Comparison of ENCODE assay signal across 8 mouse cellular contexts in genomic region chr6:117167426-117167730, GRCm38 (mm10). TPM values are rescaled to one million over a fixed set of nuclear protein-coding genes. Genes with fewer than 3 reads are reported as not detected.
A peak's percentile ranks its signal among the peaks of the same experiment; 100 is the strongest.
DNase-seq lines count a peak whose midpoint lies in the region; ATAC-seq and TF ChIP-seq lines count a peak whose summit lies in the region.

No protein-coding gene starts in this region.

- no peak for TF ChIP-seq CTCF in lung, postnatal 0 days (IDR thresholded peaks at IDR 0.05)

- no peaks in the 10 kb centered on the region for H3K36me3 ChIP-seq in lung, postnatal 0 days (ENCODE audit: insufficient read depth, low read length)
- H3K36me3 ChIP-seq in limb, embryonic 12.5 days = 0 out of 2 replicates have a peak, but pooled peaks cover 5% of the 10 kb centered on the region
- no peaks in the 10 kb centered on the region; the same call in 1 of the 2 replicates for H3K36me3 ChIP-seq in stomach, embryonic 15.5 days

- TF ChIP-seq EP300 in lung, postnatal 0 days (IDR thresholded peaks at IDR 0.05) = no peak

- H3K4me3 ChIP-seq in lung, postnatal 0 days (ENCODE audit: low read depth, low read length) = 0 out of 2 replicates have a peak overlapping the region, but pooled peaks have one; percentile 59
- H3K4me3 ChIP-seq in limb, embryonic 12.5 days (replicated peaks) = peak overlapping the region; percentile 74; the same call in 1 of the 2 replicates
- no peak overlapping the region for H3K4me3 ChIP-seq in stomach, embryonic 15.5 days (replicated peaks)

- peak; percentile 10 for DNase-seq in adrenal gland, adult 2 months
- no peak for DNase-seq in adrenal gland, postnatal 25 days
- no peak for DNase-seq in lung, postnatal 0 days (ENCODE audit: low spot score)
- no peak for DNase-seq in lung, postnatal 10 days
- DNase-seq in Muller cell, postnatal 12 days (ENCODE audit: inconsistent ontology term) = no peak
- DNase-seq in right cerebral cortex, postnatal 36 days (ENCODE audit: low spot score in 2 of 2) = no peak

- H3K27me3 ChIP-seq in lung, postnatal 0 days (replicated peaks; ENCODE audit: insufficient read depth, low read length) = peaks cover 16% of the 10 kb centered on the region; the same call in 1 of the 2 replicates
- peaks cover 65% of the 10 kb centered on the region for H3K27me3 ChIP-seq in limb, embryonic 12.5 days
- H3K27me3 ChIP-seq in stomach, embryonic 15.5 days (replicated peaks) = peaks cover 5% of the 10 kb centered on the region; the same call in 1 of the 2 replicates

- no peaks in the 10 kb centered on the region for H3K9me3 ChIP-seq in lung, postnatal 0 days (ENCODE audit: low read length)
- H3K9me3 ChIP-seq in limb, embryonic 12.5 days = no peaks in the 10 kb centered on the region
- no peaks in the 10 kb centered on the region for H3K9me3 ChIP-seq in stomach, embryonic 15.5 days

- 23% methylated on average over 7 of the region's 7 CpGs for WGBS in lung, postnatal 0 days
- WGBS in limb, embryonic 12.5 days = 14% methylated on average over 7 of the region's 7 CpGs
- WGBS in stomach, embryonic 15.5 days = 27% methylated on average over 7 of the region's 7 CpGs

- H3K27ac ChIP-seq in lung, postnatal 0 days (ENCODE audit: low read length) = no peak overlapping the region
- no peak overlapping the region for H3K27ac ChIP-seq in limb, embryonic 12.5 days
- no peak overlapping the region for H3K27ac ChIP-seq in stomach, embryonic 15.5 days

- ATAC-seq in lung, postnatal 0 days = no peak
- peak; percentile 24; the same call in 1 of the 2 replicates for ATAC-seq in limb, embryonic 12.5 days (ENCODE audit: insufficient number of reproducible peaks, insufficient read depth, low FRiP score, low TSS enrichment, low read depth)
- no peak for ATAC-seq in stomach, embryonic 15.5 days (ENCODE audit: insufficient read depth, low FRiP score, low read depth)

- no peak overlapping the region for H3K4me2 ChIP-seq in lung, postnatal 0 days (replicated peaks; ENCODE audit: low read depth, low read length)
- H3K4me2 ChIP-seq in limb, embryonic 12.5 days = peak overlapping the region; percentile 88
- H3K4me2 ChIP-seq in stomach, embryonic 15.5 days = peak overlapping the region; percentile 38

- peaks cover 5% of the 10 kb centered on the region; the same call in 1 of the 2 replicates for H3K4me1 ChIP-seq in lung, postnatal 0 days (ENCODE audit: insufficient read depth, low read depth, low read length)
- H3K4me1 ChIP-seq in limb, embryonic 12.5 days (replicated peaks) = peaks cover 34% of the 10 kb centered on the region
- H3K4me1 ChIP-seq in stomach, embryonic 15.5 days = peaks cover 7% of the 10 kb centered on the region

- H3K9ac ChIP-seq in lung, postnatal 0 days (replicated peaks; ENCODE audit: low read depth) = no peak overlapping the region
- no peak overlapping the region for H3K9ac ChIP-seq in limb, embryonic 12.5 days (replicated peaks)
- H3K9ac ChIP-seq in stomach, embryonic 15.5 days = no peak overlapping the region

RNA-seq across cellular contexts. Expression of gene Cxcl12, which starts 1.0 kb away (rescaled TPM):
- 10 to 100 TPM; 51.9 to 67.4 TPM for total RNA-seq in adrenal gland, adult 2 months (2021)
- 141 and 151 TPM in 2 replicates for polyA plus RNA-seq in adrenal gland, adult 2 months (2012; rRNA removed)
- 41.3 and 44.5 TPM in 2 replicates for total RNA-seq in adrenal gland, postnatal 25 days (2021)
- polyA plus RNA-seq in lung, postnatal 0 days (2015; fragmentation: Nextera tagmentation; extraction: Ambion mirVana) = 87.4 and 94.0 TPM in 2 replicates
- 66.4 and 67.7 TPM in 2 replicates for polyA plus RNA-seq in limb, embryonic 12.5 days (2016; fragmentation: Nextera tagmentation; extraction: Ambion mirVana)
- 183 and 190 TPM in 2 replicates for polyA plus RNA-seq in stomach, embryonic 15.5 days (2015; fragmentation: Nextera tagmentation; extraction: Ambion mirVana)
